Mouse (Mus musculus) embryonic fibroblast, embryonic 13.5 days (primary cell): ENCODE results near the gene Gpx6.

Experiments
- CTCF ChIP-seq: IDR thresholded peaks from 2 replicates; pipeline ENCODE4 v1.5.1; 2011; ENCODE audit warnings: mild to moderate bottlenecking, control low read depth, low read length, moderate library complexity, borderline replicate concordance; ENCODE audit not compliant: insufficient read depth
- POLR2A ChIP-seq: IDR thresholded peaks from 2 replicates; pipeline ENCODE4 v1.6.1; 2011; ENCODE audit warnings: low read depth, mild to moderate bottlenecking, control low read depth, low read length, moderate library complexity

DNA sequence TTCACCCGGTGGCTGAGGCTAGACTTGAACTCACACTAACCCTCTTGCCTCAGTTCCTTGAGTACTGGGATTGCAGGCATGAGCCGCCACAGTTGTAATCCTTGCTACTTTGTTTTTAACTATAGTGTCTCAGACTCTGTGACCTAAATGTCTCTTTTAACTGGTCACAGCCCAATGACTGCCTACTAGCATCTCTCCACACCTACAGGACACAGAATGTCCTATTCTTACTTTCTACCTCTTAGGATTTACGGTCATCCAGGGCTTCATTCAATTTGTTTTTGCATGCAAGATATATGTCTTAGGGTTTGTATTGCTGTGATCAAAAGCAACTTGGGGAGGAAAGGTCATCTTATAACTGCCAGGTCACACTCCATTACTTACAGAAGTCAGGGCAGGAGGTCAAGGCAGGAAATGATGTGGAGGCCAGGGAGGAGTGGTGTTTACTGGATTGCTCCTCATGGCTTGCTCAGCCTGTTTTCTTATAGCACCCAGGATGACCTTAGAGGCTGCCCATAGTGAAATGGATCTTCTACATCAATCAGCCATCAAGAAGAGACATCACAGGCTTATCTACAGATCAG lies 7.3 kb upstream of the Gpx6 start:
- TF ChIP-seq POLR2A (no peak), CTCF (no peak)
